Mouse (Mus musculus): ENCODE results near the gene Ube2j1. TPM values are rescaled to one million over a fixed set of nuclear protein-coding genes. Genes with fewer than 3 reads are reported as not detected.

Ube2j1 gene
- total RNA-seq, 2 experiments from 2014 or later, result 45.6 to 47.8 TPM

- no peak for DNase-seq
- intact Hi-C loops (cut with DNase I), result no loop called here
Measured at GRCm38 (mm10) chr4:33066223-33066960, 35.2 kb downstream of the Ube2j1 start.

DNA sequence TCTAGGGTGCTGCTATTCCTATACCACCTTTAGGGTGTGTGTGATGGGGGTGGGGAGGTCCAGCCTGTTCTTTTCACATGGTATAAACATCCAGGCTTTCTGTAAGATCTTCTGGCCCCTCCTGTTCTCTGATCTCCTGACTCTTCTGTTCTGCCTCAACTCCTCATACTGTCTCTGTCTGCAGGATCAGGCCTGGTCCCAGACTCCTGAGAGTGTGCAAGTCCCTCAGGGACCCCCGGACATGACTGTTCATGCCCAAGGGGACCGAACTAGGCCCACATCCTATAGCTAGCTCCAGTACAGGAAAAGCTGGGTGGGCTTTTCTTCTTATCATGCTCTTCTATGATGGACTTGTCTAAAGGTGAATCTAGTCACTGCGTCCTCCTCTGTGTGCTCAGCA, 36.1 kb downstream of the Ube2j1 start:
- DNase-seq, result no peak
- intact Hi-C loops (cut with DNase I), result no loop called here

DNA sequence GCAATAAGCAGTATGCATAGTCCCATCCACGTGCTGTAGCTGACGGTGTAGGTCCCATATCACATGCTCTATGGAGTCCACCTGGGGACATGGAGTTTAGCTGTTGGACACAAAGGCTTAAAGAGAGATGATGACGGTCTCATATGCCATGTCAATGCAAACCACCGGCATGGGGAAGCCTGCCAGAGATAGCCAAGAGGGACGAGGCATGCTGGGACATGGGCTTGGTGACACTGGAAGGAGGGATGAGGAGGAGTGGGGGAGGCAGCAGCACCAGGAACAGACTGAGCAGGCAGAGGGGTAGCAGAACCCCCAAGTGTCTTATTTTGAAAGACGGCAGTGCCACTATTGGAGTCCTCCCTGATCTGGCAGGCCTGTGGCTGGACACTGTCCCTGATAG, 36.6 kb downstream of the Ube2j1 start:
- intact Hi-C loops (cut with DNase I), result no loop called here
- no peak for DNase-seq

DNA sequence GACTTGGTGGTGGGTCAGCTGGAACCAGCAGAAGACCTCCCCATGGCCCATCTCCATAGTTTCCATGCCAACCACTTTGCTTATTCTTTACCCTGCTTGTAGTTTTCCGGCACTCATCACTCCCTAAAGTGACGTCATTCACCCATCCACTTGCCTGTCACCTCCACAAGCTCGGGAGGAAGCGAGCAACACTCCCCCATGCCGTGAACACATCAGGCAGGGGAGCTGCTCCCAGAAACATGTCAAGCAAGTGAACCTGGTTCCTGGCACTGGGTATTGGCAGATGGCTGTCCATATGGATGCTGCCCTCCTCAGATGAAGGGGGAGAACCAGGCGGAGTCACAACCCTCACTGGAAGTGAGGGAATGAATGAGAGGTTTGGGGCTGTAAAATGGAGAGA, 37.7 kb downstream of the Ube2j1 start:
- no peak for DNase-seq
- intact Hi-C loops (cut with DNase I), result no loop called here

DNA sequence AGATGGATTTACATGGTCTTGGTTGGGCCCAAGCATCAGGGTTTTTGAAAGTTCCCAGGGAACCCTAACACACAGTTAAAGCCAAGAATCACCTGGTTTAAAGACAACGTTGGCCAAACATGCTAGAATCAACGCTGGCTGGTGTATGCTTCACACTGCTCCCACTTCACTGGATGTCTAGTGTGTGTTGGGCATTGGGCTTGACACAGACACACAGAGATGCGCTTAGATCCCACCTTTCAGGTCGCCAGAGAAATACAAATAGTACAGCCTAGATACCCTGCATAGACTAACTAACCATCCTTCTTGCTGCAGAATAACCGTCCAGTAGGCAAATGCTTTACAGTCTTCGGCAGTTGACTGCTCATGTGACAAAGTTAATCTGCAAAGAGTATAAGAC, 39.1 kb downstream of the Ube2j1 start:
- intact Hi-C loops (cut with DNase I), result no loop called here
- DNase-seq, result no peak

DNA sequence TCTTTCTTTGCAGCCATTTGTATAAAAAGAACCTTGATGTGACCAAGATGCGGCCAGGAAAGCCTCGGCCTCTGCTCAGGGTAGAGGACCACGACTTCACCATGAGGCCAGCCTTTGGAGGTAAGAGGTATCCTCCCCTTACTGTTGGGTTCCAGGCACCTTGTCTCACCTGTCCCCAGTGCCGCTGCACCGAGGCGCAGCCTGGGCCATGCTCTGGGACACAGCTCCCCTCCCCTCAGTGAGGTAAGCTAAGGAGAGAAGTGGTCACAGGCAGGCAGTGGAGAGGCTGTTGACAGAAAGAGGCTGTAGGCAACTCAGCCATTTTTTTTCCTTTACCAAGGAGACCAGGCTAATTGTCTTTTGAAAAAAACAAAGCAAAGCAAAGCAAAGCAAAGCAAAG, 40.1 kb downstream of the Ube2j1 start:
- intact Hi-C loops (cut with DNase I), result no loop called here
- no peak for DNase-seq

DNA sequence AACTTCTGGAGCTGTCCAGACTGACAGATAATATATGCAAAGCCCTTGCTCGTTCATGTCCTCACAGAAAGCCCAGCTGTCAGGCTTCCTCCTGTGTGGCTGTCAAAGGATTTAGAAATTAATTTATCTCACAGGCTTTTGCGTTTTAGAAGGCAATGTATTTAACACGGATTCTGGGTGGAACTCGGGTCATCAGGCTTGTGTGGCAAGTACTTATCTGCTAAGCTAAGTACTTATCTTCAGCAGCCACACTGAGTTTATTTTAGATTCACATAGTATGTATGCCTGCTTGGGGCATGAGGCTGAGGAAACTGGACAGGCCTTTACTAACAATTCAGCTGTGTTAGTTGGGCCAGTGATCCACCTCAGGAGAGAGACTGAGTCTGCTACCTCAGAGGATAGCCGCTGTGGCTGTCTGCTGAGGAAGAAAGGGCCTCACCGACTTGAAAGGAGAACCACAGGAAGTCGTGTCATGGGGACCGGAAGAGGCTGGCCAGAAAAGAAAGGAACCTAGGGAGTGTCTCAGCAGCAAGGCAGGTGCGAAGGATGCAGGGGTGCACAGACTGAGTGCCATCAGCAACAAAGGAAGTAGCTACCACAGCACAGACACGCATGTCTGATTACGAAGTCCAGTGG, 41.4 kb downstream of the Ube2j1 start:
- intact Hi-C loops (cut with DNase I), result no loop called here
- no peak for DNase-seq

- no peak for DNase-seq
- intact Hi-C loops (cut with DNase I), result no loop called here
Measured at GRCm38 (mm10) chr4:33074406-33074805, 43.2 kb downstream of the Ube2j1 start.

- intact Hi-C loops (cut with DNase I), result no loop called here
- DNase-seq, result no peak
Measured at GRCm38 (mm10) chr4:33074851-33075250, 43.6 kb downstream of the Ube2j1 start.

DNA sequence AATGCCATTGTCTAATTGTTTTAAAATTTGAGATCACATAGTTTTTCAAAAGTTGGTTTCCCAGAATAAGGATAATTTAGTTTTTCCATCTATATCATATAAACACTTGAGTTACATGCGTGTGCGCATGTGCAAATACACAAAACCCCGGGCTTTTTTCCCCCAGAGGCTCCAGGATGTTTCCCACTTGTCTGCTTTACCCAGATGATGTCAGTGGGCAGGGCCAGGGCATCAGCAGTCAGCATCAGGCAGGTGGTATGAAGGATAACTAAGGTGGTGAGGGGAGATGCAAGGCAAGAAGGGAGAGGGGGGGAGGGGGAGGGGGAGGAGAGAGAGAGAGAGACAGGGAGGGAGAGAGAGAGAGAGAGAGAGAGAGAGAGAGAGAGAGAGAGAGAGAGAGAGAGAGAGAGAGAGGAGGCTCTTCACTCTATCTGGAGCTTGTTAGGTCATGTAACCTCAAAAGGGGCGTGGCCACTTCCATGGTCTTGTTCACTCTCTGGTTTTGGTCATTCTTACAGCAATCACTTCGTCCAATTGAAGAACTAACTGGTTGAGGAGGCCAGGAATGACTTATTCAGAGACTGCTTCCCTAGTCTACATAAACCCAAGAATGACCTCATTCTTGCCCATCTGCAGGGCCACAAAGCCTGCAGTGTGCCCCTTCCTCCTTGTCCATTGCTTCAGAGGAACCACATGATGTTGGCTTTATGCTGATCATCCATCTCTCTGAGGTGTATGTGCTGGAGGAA, 44.7 kb downstream of the Ube2j1 start:
- intact Hi-C loops (cut with DNase I), result no loop called here
- no peak for DNase-seq

- intact Hi-C loops (cut with DNase I), result no loop called here
- no peak for DNase-seq
Measured at GRCm38 (mm10) chr4:33077161-33077560, 45.9 kb downstream of the Ube2j1 start.

GRCm38 (mm10) chr4:33077724-33078123, 46.5 kb downstream of the Ube2j1 start:
- intact Hi-C loops (cut with DNase I), result no loop called here
- no peak for DNase-seq

- no peak for DNase-seq
- intact Hi-C loops (cut with DNase I), result no loop called here
Measured at GRCm38 (mm10) chr4:33078492-33078891, 47.3 kb downstream of the Ube2j1 start.

DNA sequence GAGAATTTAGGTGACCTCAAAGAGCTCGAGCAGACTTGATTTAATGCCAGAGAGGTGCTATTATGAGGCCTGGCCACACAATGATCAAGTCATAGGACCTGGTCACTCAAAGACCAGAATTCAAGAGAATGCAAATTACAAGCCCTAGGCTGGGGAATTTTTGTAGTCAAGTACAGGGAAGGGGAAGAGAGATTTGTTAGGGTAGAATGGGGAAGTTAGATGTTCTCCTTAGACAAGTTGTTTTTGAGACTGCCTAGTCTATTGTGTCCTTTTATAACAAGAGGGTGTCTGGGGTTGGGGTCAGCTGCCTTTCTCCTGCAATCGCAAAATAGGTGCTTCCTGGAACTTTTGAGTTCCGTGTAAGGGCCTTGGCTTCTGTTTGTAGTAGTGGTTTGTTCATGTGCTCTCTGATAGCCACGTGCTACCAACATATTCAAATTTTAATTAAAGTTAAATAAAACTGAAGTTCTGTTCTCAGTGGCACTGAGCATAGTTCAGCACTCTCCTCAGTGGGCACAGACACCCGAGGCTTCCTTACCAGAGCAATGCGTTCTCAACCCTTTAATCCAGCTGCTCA, 68.0 kb downstream of the Ube2j1 start:
- intact Hi-C loops (cut with DNase I), result no loop called here
- DNase-seq, result no peak

Other genes with a start within 250 kb of the Ube2j1 start
- gene Lyrm2, start 231.2 kb upstream of the Ube2j1 start, total RNA-seq (2021), result 10 to 100 TPM; 19.8 to 23.1 TPM
- 1 to 10 TPM; 3.3 to 4.1 TPM for gene Ankrd6, start 80.6 kb upstream of the Ube2j1 start, total RNA-seq (2021)
- gene Rragd, start 48.4 kb upstream of the Ube2j1 start, total RNA-seq (2021), result 100 to 1,000 TPM; 147 to 166 TPM
- 1 to 10 TPM; 6.7 to 6.9 TPM for gene Gabrr2, start 31.6 kb downstream of the Ube2j1 start, total RNA-seq (2021)
- gene Gabrr1, start 101.1 kb downstream of the Ube2j1 start, total RNA-seq (2021), result not detected
- gene Pm20d2, start 158.3 kb downstream of the Ube2j1 start, total RNA-seq (2021), result 10 to 100 TPM; 23.9 to 42.6 TPM
- gene Srsf12, start 177.6 kb downstream of the Ube2j1 start, total RNA-seq (2021), result not detected